Mouse (Mus musculus) right cerebral cortex, postnatal 10 days (tissue): ENCODE measurements around the gene Adgrv1.
"Not testable (repeated sequence)": the region's sequence is repeated elsewhere in the genome, so short reads cannot be mapped to it uniquely, and the experiment has no call there.

Experiments used
- DNase-seq, 2 experiments: peaks; one replicate each; pipeline ENCODE4 v3.0.0; 2021; ENCODE audit warnings: low spot score in 2 of 2

The Adgrv1 gene

DNA sequence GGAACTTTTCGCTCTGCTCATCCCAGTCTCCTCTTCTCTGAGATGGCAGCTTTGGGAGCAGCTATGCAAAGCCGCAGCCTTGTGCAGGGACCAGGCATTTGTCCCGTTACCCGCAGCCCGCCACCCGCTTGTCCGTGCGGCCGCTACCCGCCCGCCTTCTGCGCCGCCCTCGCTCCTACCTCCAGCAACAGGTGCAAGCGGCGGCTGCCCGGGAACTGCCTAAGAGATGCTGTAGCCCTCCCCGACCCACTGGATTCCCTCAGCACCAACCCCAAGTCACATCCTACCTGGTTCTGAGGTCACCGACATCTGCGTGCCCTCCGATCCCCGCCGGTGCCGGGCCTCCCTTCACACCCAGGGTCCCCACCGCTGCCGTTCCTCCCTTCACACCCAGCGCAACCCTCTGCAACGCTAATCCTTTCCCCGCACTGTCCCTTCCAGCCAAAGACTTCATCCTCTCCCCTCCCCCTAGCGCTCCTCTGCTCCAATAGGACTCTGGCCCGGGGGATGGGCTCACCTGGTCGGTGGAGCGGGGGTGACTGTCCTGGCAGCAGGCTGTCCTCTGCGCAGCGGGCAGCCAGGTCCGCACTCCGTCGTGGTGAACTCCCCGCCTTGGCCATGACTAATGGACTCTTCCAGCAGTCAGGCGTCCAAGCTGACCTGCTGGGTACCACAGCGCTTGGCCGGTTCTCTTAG lies at the start of gene Adgrv1:
Gene Adgrv1 (minus strand): TSS at position 435 of the 696 bp plus-strand sequence.
- peak; percentile 85 to 86 for DNase-seq

DNA sequence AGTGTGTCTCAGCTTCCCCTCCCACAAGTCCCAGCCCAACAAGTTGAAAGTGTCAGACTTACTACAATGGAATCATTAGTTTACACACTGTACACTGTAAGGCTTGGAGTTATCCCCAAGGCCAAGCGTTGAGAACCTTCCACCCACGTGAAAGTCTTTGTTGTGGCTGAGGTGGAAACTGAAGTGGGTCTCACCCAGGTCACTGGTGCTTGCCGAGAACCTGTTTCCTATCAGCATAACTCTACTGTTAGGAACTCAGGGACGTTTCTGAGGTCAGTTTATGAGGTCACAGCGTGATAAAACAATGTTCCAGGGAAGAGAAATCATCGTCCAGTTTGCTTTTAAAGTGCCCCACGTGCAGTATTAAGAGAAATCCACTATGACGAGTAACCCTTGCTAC lies 42.4 kb upstream of the Adgrv1 start:
- no peak for DNase-seq

DNA sequence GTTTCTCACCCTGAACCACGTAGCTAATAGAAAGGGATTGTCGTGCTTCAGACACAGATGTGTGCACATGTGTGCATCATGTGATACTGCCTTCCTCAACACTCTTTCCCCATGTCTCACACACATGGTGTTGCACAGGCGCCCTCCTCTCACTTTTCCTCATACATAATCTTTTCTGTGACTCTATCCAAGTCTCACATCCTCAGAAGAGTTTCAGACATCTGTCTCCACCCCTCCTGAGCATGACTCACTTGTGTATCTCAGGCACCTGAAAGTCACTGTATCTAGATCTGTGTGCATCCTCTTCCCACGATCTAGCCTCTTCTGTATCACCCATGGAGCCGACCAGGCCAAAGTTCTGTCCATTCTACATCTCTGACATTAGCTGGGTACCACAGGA lies 34.8 kb upstream of the Adgrv1 start:
- no peak for DNase-seq

DNA sequence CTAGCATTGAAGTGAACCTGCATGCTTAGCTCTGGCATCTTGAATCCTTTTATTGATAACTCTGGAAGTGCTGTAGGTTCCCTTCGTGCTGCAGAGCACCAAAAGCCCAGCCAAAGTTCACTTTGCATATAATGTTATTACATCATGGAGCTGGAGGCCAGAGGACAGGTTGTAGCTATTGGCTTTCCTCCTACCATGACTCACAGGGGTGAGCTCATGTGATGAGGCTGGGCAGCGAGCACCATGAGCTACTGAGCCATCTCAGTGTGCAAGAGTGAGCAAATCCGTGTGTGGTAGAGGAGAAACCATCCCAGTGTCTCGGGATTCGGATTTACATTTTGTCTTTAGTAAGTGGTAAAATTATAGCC lies 31.4 kb upstream of the Adgrv1 start:
- DNase-seq, result no peak

DNA sequence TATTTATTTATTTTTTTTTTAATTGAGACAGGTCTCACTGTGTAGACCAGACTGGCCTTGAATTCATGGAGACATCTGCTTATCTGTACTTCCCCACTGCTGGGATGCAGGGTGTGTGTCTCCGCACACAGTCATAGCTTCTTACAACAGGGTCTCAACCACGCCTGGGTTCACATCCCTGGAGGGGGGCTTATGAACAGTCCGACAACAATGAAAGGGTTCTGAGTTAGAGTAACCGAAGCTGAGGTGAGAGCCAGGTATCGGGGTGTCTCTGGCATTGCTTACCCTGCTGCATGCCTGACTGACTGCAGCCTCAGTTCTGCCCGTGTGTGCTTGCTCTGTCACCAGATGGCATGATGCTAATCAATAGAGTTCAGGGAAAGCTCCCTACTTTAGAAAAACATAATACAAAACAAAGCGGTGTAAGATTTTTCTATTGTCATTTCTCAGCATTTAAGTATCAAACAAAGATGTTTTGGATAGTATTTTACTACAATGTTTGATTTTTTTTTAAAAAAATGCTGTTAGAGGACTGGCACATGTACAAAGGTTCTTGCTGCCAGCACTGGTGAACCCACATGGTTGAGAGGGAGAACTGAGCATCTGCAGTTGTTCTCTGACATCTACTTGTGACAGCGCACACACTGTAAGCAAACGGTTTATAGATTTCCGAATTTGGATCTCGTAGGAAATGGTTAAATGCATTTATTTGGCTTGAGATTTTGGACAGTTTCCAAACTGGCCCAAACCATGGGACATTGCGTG lies 30.8 kb upstream of the Adgrv1 start:
- DNase-seq, result no peak

DNA sequence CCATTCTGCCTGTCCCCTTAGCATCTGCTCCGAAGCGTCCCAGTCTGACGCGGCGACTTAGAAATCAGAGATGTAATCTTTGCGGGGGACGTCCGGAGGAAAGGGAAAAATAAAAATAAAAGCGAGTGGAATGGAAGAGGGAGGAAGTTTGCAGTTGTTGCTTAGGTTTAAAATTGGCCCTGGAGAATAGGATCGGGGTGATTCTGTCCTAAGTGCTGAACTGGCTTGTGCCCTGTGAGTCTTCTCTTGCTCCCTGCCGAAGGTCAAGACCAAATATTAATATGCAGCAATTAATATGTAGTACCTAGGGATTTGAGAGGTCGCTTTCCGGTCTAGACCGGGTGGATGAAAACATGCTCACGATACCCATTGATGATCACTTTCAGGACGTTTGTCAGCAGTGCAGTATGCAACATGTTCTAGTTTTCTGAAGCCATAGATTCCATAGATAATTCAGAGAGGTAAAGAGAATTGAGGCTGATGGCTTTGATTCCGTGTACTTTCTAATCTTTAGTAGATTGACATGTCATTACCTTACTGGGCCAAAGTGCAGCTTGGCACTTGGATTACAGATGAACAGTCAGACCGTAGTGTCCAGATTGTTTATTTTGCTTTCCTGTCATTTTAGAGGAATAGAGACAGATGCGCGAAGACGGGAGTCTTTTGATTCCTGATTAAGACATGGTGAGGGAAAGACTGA lies 25.2 kb upstream of the Adgrv1 start:
- DNase-seq, result no peak

DNA sequence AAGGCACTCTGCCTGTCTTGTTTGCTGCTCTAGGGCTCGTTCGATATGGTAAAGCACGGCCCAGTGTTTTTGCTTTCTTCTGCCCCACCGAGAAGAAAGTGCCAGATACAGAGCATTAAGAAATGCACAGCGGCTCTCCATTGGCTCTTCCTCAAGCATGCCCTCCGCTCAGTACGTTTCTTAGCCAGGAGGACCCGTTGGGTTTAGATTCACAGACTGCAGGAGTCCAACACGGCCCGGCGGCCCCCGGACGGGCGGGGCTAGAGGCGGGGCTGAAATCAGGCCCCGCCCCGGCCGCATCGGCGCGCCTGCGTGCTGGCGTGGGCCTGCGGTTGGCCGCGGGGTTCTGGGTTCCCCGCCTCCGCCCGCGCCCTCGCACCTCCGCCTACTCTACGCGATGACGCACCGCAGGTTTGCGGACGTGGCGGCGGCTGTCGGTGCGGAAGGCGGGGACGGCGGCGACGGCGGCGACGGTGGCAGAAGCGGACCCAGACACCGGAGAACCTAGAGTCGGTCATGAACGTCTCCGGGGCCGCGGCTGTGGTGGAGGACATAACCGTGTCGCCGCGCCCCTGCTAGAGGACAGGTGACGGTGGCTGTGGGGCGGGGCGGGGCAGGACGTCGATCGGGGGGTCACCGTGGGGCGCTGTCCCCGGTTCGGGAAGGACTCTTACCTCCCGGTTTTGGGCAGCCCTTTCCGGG lies 24.5 kb upstream of the Adgrv1 start, which contains the start of gene Lysmd3:
Gene Lysmd3 (plus strand): TSS at position 313 of the 702 bp plus-strand sequence.
- peak; percentile 95 for DNase-seq

DNA sequence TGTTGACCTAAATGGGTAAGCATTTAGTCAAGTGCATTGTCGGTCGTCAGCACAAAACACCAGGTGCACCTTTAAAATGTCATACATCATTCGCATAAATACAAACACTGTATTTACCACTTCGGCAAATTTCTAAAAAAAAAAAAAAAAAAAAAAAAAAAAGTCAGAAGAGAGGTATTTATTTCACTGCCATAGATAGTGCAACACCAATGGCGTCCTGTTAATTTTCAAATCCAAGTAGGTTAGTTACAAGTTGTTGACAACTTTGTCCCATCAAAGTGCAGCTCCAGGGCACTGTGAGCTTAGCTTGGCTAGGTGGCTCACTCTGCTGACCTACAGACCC lies 24.0 kb upstream of the Adgrv1 start:
- no peak for DNase-seq

DNA sequence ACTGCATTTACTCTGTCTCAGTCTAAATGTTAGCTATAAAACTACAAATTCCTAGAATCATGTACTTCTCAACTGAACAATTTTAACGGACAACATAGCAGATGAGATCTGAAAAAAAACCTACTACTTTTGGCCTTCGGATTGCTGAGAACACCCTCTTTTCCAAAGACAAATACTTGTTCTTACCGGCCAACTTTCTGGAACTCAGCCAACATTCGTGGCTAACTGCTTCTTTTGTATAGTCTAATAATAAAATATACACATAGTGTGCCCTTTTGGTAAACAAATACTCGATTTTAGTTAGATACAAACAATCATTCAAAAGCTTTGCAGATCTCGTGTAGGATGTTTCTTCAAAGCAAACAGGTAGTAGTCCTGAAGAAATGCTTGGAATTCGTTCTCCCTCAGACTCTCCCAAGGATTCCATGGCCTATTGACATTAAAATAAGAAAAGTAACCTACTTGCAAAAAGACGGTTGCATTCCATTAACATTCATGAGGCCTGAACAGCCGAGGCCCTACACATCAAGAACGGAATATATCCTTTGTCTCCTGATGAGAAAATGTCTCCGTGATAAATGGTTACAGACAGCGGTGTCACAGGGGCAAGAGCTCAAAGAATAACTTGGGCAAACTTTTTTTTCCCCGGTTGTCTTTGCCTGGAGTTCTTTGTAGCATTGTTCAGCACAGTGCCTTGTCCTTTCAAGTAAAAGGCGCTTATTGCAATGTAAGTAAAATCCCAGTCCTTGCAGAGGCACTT lies 23.3 kb upstream of the Adgrv1 start:
- no peak for DNase-seq

DNA sequence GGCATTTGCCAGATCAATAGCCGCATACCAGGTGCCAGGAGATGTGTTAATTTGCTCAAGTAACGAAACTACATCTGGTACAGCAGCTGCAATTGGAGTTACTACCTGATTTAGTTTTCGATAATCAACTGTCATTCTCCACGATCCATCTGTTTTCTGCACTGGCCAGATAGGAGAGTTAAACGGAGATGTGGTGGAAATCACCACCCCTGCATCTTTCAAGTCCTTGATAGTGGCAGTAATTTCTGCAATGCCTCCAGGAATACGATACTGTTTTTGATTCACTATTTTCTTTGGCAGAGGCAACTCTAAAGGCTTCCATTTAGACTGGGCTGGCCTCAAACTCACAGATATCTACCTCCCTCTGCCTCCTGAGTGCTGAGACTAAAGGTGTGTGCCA lies 17.4 kb upstream of the Adgrv1 start:
- not testable (repeated sequence) for DNase-seq

DNA sequence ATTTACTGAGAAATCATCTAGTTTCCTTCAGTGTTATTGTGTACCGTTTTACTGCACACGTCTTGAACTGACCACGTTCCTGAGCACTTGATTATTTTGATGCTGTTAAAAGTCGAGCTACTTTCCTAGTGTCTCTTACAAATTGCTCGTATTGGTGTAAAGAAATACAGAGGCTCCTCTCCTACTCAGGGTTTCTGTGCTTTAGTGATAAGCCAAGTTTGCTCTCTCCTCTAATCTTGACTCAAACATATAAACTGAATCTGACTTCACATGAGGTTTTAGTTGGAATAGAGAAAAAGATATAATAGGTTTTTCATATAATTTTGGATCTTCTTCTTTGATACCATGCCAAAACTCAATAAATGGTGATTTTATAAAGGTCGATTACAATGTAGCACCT lies 13.4 kb upstream of the Adgrv1 start:
- DNase-seq, result no peak

DNA sequence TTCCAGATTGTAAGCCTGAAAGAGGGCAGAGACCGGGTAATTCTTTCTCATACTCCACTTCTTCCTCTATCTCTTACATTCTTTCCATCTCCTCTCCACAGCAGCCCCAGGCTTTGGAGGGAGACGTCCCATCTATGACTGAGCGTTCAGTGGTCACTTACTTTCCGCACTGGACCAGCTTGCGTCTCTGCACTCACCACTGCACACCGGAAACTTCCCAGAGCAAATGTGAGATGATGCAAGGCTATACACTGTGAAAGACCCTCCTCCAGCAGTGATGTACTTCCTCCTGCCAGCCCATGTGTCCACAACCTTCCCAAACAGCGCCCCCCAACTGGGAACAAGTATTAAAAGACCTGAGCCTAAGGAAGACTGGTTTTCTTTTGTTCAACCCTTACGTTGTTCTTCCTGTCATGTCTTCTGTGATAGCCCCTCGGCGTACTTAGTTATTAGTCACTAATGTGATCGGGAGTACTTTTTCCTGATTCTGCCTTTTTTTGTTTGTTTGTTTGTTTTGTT lies 11.2 kb upstream of the Adgrv1 start:
- DNase-seq, result no peak

DNA sequence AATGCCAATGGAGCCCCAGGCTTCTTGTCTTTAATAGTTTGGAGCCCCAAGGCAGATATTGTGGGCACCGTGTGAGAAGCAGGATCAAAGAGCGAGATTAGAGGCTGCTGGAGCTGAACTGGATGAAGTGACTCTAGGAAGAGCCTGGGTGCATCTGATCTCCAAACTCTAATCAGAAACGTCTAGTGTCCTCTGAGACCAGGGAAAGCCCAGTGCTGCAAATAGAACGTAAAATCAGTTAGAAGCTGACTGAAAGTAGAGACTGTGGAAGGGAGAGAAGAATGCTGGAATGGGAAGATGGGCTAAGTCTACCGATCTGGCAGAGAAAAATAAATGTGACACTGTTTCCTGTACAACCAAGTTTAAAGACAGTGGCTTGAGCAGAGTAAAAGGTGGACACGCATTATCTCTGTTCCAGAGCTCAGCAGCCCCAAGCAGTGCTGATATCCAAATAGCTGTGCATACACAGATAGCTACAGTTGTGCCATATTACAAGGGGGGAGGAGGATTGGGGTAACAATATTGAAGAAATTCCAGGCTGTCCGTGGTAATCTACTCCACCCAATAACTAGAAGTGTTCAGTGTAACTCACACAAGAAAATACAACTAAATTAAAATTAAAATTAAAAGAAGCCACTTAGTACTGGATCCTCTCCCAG lies 9.7 kb upstream of the Adgrv1 start:
- no peak for DNase-seq

DNA sequence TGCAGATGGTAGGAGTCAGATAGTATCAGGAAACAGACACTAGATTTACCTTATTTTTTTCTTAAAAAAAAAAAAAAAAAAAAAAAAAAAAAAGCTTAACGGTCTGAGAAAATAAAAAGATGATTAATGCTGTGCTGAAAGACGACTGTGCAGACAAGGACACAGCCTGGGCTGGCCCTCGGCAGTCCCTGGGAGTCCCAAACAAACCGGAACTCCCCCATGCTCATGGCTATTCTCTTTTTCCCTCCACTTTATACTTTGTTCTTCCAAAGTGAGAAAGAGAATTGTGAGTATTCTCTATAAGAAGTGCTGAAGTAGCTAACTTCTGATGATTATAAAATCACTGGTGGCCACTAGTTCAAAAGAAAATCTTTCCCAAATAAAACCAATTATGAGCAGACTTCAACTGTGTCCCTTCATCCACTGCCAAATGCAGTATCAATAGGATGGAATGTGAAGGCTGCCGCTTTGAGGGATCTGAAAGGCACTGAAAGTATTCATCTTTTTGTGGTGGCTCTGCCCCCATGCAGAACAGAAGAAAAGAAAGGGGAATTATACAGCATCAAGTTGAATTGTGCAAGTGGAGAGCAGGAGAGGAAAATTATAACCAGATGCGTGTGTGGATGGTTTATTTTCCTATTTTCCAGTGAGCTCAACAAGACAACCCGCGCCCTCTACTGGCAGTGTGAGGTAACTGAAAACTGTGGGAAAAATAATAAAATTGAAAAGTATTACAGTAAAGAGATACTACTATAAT lies 8.5 kb upstream of the Adgrv1 start:
- DNase-seq, result peak; percentile 45 to 73

DNA sequence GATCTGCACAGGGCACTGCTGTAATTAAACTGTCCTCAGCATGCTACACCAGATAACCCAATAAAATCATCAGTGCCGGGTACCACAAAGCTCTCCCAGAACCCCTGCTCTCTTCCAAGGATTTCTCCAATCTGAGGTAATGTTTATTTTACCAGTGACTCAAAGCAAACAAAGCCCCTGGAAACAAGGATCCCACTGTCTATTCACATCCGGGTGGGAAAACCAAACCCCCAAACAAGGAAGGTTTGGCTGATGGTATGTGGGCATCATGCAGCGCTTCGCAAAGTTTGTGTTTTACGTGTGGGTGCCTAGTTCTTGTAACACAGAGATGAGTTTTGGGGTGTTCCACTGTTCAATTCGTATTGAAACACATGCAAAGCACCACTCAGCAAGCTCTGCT lies 7.9 kb upstream of the Adgrv1 start:
- no peak for DNase-seq

DNA sequence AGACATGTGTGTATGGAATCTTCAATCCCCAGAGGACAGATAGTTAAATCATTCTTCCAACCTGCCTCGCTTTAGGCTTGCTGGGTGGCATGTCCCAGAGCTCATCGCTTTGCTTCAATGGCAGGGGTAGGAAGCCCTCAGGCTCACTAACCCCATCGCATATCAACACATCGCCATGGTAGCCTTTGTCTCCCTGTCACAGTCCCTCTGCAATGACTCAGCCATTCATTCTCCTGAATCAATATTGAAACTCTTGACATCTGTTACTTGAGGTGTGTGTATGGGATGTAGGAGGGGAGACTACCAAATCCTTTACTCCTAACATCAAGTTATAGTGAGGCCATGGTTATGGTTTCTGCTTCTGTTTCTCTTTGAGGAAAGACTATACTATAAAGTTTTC lies 6.7 kb upstream of the Adgrv1 start:
- no peak for DNase-seq

DNA sequence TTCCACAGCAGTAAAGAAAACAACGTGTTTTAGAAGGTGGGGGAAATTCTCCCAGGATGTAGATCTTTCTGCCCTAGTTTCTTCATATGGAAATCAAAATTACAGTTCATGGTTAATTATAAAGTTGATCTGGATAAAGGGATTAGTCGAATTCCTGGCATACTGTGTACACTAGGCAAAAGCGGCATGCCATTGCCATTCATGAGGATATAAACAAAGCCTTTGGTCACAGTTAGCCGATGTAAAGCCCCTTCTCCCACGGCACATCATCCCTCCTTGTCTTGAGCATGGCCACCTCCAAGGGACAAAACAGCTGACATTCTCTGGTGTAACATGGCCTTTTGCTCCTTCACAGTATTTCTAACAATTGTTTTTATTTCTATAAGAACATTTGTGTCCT lies 2.4 kb downstream of the Adgrv1 start:
- DNase-seq, result no peak

DNA sequence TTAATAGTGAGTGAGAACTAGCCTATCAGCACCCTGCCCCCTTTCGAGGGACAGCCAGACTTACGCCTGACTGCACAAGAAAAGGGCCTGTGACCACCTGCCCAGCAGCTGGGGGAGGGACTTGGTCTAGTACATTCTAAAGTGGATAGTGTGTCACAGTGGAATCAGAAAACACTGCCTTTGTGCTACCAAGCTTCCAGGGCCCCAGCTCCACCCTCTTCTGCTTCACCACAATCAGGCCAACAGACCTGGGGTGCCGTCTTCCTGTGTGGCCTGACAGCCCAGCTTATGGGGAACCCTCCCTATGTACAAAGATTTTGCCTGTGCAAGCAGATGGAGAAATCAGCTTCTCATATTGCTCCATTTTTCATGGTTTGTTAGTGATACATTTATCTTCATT lies 3.6 kb downstream of the Adgrv1 start:
- no peak for DNase-seq

DNA sequence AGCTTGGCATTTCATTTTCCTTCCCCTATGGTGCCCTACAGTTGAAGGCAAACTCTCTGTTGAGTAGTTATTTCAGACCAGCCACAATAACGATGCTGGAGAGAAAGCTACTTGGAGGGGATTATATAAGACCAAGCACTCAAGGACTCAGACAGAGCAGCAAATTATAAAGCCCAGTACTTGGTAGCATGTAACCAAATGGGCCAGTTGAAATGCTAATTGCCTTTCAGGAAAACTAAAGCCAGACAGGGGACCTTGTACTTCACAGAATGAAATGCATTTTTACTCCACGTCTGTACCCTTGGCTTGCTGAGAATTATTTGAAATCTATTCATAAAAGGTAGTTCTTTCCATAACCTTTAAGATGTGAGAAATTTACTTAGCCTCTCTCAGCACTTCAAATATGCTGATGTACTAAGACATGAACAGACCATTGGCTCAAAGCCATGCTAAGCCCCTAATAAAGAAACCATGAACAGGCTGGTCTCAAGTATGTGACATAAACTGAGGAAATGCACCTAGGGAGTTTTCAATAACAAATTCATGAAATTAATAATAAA lies 4.2 kb downstream of the Adgrv1 start:
- no peak for DNase-seq

DNA sequence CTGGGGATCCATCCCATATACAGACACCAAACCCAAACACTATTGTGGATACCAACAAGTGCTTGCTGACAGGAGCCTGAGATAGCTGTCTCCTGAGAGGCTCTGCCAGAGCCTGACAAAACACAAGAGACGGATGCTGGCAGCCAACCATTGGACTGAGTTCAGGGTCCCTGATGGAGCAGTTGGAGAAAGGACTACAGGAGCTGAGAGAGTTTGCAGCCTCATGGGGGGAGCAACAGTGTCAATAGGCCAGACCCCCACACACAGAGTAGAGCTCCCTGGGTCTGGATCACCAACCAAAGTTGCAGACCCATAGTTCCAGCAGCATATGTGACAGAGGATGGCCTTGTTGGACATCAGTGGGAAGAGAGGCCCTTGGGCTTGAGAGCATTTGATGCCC lies 5.1 kb downstream of the Adgrv1 start:
- not testable (repeated sequence) for DNase-seq
